Mouse (Mus musculus): Measurements from ENCODE around the gene Hnrnpf.

DNA sequence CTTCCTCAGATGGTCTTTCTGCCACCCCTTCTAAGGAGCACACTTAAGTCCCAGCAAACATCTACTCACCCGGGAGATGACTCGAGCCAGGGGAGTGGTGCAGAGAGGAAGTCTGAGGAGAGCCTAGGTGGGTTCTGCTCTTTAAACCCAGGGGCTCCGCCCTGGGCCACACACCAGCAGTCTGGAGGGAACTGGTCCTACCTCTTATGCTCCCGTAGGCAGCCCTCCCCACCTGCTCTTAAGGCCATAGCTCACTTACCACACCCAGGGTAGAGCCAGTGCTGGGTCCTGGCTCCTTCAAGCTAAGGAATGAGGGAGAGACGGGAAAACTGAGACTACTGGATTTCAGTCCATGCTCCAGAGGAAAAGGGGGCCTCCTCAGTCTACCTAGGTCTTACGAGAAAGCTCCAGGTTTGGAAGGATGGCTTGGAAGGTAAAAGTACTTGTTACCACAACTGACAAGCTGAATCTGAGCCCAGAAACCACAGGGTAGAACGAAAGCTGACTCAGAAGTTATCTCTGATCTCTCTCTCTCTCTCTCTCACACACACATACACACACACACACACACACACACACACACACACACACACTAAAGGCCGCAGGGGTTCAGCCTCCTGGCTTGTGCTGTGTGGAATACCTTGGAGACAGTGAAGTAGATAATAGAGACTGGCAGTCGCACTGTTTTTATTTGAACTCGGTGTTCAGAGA, 37.3 kb downstream of the Hnrnpf start, which contains the start of gene Fxyd4:
- no peak for TF ChIP-seq CTCF (IDR thresholded peaks at IDR 0.05; ENCODE audit: borderline replicate concordance, control insufficient read depth, extremely low read depth, insufficient read depth, low read length, poor library complexity)
- no peak for TF ChIP-seq POLR2A (IDR thresholded peaks at IDR 0.05; ENCODE audit: control insufficient read depth, extremely low read depth, insufficient read depth, low read length, poor library complexity)

Data from thymus, adult 2 months (tissue).